Mouse (Mus musculus) ovary, postnatal 36 days (tissue): Measurements from ENCODE around the gene Mmrn2.
A peak's percentile ranks its signal among the peaks of the same experiment; 100 is the strongest.
"Not testable (repeated sequence)": the region's sequence is repeated elsewhere in the genome, so short reads cannot be mapped to it uniquely, and the experiment has no call there.

Source experiments
- DNase-seq: peaks from one replicate; pipeline ENCODE4 v3.0.0; 2022; ENCODE audit warnings: low spot score, mixed read lengths

Mmrn2 gene

GRCm38 (mm10) chr14:34362726-34363445 is 12.4 kb upstream of the Mmrn2 start:
- peak; percentile 70 for DNase-seq

- DNase-seq = peak; percentile 69
These were observed 11.6 kb upstream of the Mmrn2 start for GRCm38 (mm10) chr14:34363490-34364253.

GRCm38 (mm10) chr14:34364254-34365146 is 10.8 kb upstream of the Mmrn2 start:
- DNase-seq = not testable (repeated sequence)

- no peak for DNase-seq
These were observed 10.1 kb upstream of the Mmrn2 start for GRCm38 (mm10) chr14:34365147-34365507.

GRCm38 (mm10) chr14:34370203-34370602 is 5.1 kb upstream of the Mmrn2 start:
- no peak for DNase-seq

GRCm38 (mm10) chr14:34370921-34371320 is 4.3 kb upstream of the Mmrn2 start:
- no peak for DNase-seq

GRCm38 (mm10) chr14:34371763-34372162 is 3.5 kb upstream of the Mmrn2 start:
- DNase-seq = no peak

- DNase-seq = peak; percentile 57
These were observed 2.6 kb upstream of the Mmrn2 start for GRCm38 (mm10) chr14:34372646-34373045.

- DNase-seq = no peak
These were observed 1.7 kb upstream of the Mmrn2 start for GRCm38 (mm10) chr14:34373581-34373980.

- DNase-seq = no peak
These were observed 688 bp upstream of the Mmrn2 start, which contains the start of gene Sncg for GRCm38 (mm10) chr14:34374577-34374976. TSS of gene Sncg (minus strand) at chr14:34374789.

- DNase-seq = no peak
These were observed 676 bp downstream of the Mmrn2 start for GRCm38 (mm10) chr14:34375941-34376340.

GRCm38 (mm10) chr14:34377121-34377520 is 1.9 kb downstream of the Mmrn2 start:
- DNase-seq = no peak

GRCm38 (mm10) chr14:34378560-34379331 is 3.5 kb downstream of the Mmrn2 start:
- DNase-seq = peak; percentile 33

- no peak for DNase-seq
These were observed 7.8 kb downstream of the Mmrn2 start for GRCm38 (mm10) chr14:34382921-34383704.

- DNase-seq = no peak
These were observed 18.0 kb downstream of the Mmrn2 start for GRCm38 (mm10) chr14:34393295-34393694.

- no peak for DNase-seq
These were observed 22.6 kb downstream of the Mmrn2 start for GRCm38 (mm10) chr14:34397871-34398270.

GRCm38 (mm10) chr14:34398901-34399300 is 23.6 kb downstream of the Mmrn2 start:
- no peak for DNase-seq

GRCm38 (mm10) chr14:34399301-34399700 is 24.0 kb downstream of the Mmrn2 start:
- DNase-seq = no peak

- DNase-seq = no peak
These were observed 24.8 kb downstream of the Mmrn2 start for GRCm38 (mm10) chr14:34400021-34400420.

- DNase-seq = peak; percentile 65
These were observed 25.9 kb downstream of the Mmrn2 start for GRCm38 (mm10) chr14:34401135-34401534.

- peak; percentile 40 for DNase-seq
These were observed 27.6 kb downstream of the Mmrn2 start for GRCm38 (mm10) chr14:34402871-34403270.
